Mouse (Mus musculus) gastrocnemius, adult 8-10 months (tissue): ENCODE measurements at regions not wholly inside any gene's neighbourhood (a gene's known extent, or its start where the extent isn't known, plus 50 kb on each side); places are given as distances from the start of the nearest gene placed in this dataset.

Experiments
- DNase-seq, 2 experiments: peaks; one replicate each; pipeline ENCODE4 v3.0.0; 2022; ENCODE audit warnings: low spot score in 2 of 2

DNA sequence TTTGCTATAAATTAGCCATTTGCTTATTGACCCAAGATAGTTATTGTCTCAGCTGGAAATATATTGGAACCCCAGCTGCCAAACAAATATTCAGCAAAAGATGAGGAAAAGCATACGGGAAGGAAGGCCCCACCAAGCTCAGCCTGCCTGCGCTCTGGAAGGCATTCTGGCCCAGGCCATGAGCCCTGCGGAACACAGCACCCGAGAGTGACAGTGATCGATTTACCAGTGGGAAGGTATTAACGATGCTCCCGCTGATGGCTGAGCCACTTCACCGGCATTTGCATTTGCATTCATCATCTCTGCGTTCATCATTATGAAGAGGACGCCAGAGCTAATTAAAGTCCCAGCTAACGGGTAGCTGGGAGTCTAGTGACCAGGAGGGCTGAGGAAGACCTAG, 174.8 kb downstream of the Irx2 start:
- DNase-seq = no peak

- no peak for DNase-seq
These were observed 180.6 kb downstream of the Irx2 start for GRCm38 (mm10) chr13:72809226-72809625.

GRCm38 (mm10) chr13:72810626-72811025, 182.0 kb downstream of the Irx2 start:
- DNase-seq = no peak

GRCm38 (mm10) chr13:72814616-72815015, 186.0 kb downstream of the Irx2 start:
- DNase-seq = no peak

GRCm38 (mm10) chr13:72815236-72815932, 186.8 kb downstream of the Irx2 start:
- DNase-seq = no peak

- no peak for DNase-seq
These were observed 187.4 kb downstream of the Irx2 start for GRCm38 (mm10) chr13:72815933-72816553.

- DNase-seq = no peak
These were observed 188.2 kb downstream of the Irx2 start for GRCm38 (mm10) chr13:72816856-72817255.

GRCm38 (mm10) chr13:72817521-72817920, 188.9 kb downstream of the Irx2 start:
- DNase-seq = no peak

DNA sequence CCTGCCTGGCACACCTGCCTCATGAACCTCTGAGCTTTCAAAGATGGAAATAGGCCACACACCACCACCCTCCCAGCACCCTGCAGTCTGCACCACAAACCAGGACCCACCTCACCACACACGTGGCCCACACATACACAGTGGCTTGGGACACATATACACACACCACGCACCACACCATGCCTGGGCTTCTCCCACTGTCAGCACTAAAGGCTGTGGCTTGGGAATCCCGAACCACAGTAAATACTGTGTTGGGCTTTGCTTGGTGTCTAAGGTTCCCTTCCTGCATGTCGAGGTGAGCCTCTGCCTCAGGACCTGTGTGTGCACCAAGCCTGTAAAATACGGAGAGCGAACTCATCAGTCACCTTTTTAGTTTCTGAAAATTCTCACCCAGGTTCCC, 189.3 kb downstream of the Irx2 start:
- DNase-seq = no peak

GRCm38 (mm10) chr13:72826613-72827012, 198.0 kb downstream of the Irx2 start:
- no peak for DNase-seq

GRCm38 (mm10) chr13:72829331-72829730, 200.7 kb downstream of the Irx2 start:
- DNase-seq = no peak

DNA sequence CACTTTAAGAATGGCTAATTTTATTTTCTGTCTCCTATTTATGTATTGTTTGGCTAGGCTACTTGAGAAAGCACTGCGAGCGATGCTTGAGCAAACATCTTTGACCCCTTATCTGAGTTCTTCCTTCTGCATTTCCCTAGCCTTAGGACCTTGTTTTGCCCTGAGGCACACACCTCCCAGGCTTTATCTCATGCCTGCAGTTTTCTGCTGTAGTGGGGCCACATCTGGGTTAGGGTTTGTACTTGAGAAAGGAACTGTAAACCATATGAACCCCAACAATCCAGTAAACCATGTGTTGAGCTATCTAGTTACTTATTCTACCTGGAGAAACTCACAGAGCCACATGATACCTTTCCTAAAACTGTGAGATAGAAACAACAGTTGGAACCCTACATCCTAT, 204.7 kb downstream of the Irx2 start:
- no peak for DNase-seq

DNA sequence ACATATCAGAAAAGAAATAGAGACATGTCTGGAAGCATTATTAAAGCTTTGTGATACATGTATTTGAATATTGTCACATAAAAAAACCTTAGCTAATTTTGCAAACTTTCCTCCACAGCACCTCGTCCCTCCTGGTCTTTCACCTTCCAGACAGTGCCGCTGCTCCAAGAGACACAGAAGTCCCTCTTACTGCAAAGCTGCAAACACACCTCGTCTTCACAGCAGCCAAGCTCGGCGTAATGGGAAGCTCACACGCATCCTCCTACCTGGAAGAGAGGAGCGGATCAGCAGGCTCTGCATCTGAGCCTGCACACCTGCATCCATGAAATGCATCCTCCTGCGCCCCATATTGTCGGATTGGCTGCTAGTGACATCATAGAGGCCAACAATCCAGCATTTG, 208.4 kb downstream of the Irx2 start:
- DNase-seq = no peak

DNA sequence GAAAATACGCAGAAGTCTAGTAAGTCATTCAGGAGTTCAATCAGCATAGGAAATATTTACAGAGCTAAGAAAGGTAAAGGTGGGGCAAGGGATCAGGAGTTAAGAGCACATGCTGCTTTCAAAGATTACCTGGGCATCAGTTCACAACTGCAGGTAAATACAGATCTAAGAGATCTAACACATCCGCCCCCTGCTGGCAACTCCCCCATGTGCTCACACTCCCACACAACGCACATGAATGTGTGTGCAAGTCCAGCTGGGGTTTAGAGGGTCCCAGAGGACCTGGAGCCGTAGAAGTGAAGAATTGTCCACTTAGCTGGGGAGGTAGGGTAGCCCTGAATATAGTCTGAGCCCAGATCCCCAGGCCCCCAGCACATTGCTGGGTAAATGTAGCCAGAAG, 219.5 kb downstream of the Irx2 start:
- no peak for DNase-seq

- no peak for DNase-seq
These were observed 221.2 kb downstream of the Irx2 start for GRCm38 (mm10) chr13:72849841-72850240.

- DNase-seq = no peak
These were observed 224.3 kb downstream of the Irx2 start for GRCm38 (mm10) chr13:72852896-72853295.

DNA sequence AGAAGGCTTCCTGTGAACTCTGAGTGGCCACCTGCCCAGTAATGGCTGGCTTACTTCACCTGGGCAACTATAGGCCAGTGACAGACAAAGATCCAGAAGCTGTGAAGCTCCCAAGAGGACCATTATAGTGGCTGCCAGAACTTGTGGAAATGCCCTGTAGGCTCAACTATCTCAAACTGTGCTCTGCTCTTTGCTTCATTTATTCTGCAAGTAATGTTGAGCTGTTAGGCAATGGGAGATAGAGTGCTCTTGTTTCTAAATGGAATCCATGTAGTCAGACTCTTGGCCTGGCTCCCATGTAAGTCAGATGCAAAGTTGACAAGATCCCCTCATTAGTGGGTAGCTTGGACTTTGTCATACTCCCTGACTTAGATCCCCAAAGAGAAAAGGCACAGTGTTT, 247.3 kb downstream of the Irx2 start:
- DNase-seq = no peak

GRCm38 (mm10) chr13:72894982-72895381, 266.4 kb downstream of the Irx2 start:
- no peak for DNase-seq

- DNase-seq = no peak
These were observed 274.0 kb downstream of the Irx2 start for GRCm38 (mm10) chr13:72902576-72902975.

GRCm38 (mm10) chr13:72918895-72919294, 290.3 kb downstream of the Irx2 start:
- no peak for DNase-seq

- no peak for DNase-seq
These were observed 291.7 kb downstream of the Irx2 start for GRCm38 (mm10) chr13:72920368-72920767.

DNA sequence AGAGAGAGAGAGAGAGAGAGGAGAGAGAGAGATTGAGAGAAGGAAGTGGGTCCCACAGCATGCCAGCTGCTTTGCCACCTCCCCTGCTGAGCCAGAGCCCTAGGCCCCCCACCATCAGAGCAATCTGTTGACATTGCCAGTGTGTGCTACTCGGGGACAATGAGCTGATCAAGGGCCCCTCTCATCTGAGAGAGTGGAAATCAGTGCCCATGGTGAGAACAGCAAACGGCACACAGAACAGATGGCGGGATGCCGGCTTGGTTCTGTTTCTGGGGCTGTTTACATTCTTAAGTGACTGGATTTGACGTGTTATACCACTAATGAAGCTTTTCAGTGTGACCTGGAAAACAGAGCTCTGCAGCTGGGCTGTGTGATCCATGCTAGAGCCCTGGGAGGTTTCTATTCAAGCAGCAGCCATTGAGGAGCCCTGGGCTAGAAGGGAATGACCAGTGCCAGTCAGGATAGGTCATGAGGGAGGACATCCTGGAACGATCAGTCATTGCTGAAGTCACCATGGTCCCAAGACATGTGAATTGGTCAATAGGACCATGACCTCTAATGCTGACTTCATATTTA, 296.0 kb downstream of the Irx2 start:
- DNase-seq = no peak

- no peak for DNase-seq
These were observed 308.6 kb downstream of the Irx2 start for GRCm38 (mm10) chr13:72937246-72937645.
